Mouse (Mus musculus) liver (tissue): Measurements from ENCODE around the gene Sult4a1.

Experiments
- DNase-seq: peaks from one replicate; pipeline ENCODE4 v3.0.0-alpha.2; 2020; ENCODE audit warnings: mixed read lengths

Sult4a1 gene

DNA sequence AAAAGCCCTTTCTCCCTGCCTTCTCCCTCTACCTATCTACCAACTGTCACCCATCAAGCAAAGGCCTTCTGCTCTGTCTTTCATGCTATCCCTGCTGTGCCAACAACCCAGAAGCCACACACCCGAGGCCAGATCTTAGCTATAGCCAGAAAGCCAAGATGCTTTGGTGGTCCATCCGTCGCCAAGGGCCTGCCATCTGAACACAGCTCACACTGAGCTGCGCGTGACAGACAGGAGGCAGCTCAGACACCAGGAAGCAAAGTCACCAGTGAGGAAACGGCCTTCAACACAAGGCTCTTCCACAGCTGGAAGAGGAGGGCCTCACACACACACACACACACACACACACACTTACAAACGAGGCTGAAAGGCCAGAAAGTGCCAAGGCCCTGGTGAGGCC is 10.6 kb downstream of the Sult4a1 start:
- no peak for DNase-seq

DNA sequence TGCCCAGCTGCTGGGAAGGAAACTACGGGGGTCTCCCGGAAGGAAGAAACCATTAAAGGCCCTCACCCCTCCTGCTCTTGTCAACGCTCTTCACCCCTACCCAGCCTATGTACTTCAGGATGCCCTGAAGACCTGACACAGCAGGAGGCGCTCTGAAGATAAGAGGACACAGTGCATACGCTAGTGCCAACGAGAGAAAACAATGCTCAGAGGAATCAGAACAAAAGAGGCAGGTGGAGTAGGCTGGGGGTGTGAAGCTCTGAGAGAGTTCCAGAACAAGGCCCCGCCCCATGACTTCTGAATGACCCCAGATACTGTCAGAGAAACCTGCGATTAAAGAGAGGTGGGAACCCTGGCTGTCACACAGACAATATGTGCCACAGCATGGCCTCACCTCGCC is 18.8 kb downstream of the Sult4a1 start:
- no peak for DNase-seq

DNA sequence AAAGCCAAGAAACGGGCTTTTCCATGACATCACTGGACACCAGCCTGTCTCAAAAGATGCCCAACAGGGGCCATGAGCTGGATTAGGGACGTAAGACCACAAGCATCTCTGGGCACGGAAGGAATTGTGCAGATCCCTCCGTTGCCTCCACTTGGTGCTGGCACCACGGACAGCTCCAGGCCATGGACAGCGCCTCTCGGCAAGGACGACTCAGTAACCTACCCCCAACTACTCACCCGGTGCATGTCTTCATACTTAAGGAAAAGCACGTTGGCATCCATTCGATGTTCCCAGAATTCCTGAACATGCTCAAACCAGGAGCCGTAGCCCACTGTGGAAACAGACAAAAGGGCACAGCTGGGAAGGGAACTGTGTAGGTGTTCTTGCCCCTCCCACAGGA is 19.2 kb downstream of the Sult4a1 start:
- DNase-seq: peak; percentile 17

DNA sequence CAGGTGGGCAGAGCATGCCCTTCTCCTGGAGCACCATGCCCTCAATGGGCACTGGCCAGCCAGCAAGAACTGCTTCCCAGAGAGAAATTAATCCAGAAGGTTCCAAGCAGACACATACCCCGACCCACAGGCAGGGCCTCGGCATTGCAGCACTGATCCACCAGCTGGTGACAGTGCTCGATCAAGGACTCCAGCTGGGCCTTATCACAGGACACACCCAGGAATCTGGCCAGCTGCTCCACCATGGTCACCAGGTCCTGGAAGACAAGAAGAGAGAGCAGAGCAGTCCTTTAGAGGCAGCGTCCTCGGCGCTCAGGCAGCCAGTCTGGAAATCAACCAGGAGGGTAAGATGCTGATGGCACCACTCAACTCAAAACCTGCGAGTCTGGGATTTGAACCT is 25.5 kb downstream of the Sult4a1 start:
- no peak for DNase-seq

DNA sequence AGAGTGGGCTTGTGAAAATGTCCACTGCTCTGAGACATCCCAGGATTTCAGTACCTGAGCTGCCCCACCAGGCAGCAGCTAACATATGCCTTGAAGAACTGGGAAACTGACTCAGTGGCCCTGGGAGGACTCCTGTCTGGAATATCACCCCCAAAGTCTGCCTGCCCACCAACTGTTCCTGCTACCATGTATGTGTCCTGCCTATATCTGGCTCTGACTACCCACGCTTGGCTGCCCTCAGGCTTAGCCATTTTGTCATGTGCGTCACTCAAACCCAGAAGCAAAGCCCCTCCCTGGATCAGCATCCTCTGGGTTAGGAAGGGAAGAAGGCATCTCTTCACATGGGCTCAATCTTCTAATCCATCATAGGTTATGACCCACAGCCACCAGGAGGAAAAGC is 26.0 kb downstream of the Sult4a1 start:
- no peak for DNase-seq

DNA sequence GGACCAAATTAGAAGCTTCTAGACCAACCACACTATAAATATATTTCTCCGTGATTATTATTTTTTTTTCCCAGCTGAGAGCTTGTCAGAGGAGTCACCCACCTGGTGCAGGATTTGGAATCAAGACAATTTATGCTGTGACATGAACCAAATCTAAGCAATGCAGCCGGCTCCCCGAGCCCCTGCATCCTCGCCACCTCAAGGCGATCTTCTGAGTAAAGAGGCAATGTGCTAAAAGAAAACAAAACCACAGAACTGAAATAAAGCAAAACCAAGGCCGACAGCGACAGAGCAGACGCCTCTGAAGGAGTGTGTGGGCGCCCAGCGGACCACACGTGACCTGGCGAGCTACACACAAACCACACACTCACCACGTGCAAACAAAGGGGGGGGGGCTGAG is 26.9 kb downstream of the Sult4a1 start:
- no peak for DNase-seq

DNA sequence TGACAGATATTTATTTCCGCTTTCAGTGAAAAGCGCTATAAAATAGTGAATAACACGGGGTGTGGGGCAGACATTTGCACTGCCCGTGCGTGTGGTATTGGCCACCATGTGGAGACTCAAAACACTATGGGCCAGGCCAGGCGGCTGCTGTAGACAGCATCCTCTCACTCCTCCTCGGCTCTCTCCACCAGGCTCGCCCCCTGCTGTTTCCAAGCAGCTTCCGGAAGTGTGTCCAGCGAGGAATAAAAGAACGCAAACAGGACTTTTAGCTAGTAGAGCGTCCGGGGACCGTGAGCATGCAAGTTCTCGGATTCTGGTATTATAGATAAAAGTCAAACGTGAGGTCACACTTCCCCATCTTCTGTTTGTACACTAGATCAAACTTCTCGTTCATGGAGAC is 28.4 kb downstream of the Sult4a1 start:
- DNase-seq: no peak

DNA sequence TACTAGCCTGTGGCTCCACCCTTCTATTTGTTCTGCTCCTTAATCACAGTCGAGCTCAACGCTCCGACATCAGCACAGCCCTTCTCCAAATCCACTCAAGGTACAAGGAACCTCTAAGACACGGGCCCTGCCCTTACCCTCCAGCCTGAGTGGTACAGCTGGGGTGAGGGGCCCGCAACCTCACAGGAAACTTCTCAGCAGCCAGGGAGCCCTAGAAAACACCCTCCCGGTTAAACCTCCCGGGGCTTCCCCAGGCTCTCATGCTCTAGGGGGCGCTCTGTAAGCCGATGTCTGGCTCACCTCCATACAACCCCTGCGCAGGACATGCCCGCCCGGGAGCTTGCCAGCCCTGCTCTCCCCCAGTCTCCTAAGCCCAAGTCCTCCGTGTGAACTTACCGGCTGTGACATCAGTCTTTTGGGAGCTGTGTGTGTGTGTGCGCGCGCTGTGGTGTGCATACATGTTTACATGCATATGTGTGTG is 30.8 kb downstream of the Sult4a1 start:
- DNase-seq: peak; percentile 10

DNA sequence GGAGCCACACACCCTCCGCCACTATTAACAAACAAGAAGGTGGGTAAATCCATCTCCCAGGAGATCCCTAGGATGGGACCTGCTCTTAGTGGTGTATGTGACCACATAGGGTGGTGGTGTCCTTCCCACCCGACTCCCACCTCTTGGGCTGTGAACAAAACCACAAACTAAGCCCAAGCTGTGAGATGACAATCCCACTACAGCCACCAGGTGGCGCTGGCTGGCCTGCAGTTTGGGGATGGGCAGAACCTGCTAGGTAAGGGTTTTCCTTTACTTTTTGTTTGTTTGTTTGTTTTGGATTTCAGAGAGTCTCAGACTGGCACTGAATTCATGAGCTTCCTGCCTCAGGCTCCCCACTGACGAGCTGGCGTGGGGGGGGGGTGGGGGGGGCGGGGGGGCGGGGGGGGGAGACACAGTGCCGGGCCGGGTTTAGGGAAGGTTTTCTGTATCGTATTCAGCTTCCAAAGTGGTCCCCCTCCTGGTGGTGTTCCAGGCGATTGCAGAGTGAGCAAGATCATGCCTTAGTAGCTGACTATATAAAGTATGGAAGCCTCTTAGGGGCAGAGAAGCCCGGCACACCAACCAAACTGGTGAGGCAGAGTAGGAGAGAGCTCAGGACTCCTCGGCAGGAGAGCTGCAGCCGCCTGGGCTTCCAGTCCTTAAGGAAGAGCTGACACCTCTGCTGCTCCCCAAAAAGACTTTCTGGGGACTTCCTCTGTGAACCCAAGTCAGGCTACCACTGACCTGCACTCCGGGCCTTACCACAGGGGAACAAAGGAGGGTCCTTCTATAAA is 31.4 kb downstream of the Sult4a1 start:
- peak; percentile 60 for DNase-seq

DNA sequence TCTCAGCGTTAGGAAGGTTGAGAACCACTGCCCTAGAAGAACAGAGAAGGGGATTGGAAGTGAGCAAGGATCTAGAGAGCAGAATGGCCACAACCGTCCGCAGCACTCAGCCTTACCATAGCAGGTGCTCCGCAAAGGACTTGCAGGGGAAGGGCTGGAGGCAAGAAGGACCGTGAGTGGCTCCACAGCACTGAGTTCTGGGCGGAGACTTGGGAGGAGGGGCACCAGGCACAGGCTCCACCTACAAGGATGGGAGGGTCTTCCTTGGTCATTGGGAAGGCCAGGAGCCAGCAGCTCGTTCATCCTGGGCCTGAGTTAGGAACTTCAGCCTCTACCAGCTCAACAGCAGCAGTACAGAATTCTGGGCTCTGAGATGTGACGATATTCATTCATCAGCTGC is 32.5 kb downstream of the Sult4a1 start:
- DNase-seq: no peak

DNA sequence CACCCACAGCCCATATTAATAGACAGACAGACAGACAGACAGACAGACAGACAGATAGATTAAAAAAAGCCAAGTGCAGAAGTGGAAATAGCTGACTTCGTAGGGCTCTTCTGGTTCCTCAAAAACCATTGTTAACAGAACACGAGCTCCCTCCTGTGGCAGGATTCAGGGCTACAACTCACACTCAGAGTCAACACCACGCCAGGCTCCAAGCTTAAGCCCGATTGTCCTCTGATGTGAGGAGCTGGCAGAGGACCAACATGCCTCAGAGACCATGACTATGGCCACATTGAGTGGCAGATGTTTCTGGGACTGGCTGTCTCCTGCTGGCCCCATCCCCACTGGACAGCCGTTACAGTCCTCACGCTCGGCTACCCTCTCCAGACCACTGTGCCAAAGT is 33.3 kb downstream of the Sult4a1 start:
- DNase-seq: peak; percentile 41

DNA sequence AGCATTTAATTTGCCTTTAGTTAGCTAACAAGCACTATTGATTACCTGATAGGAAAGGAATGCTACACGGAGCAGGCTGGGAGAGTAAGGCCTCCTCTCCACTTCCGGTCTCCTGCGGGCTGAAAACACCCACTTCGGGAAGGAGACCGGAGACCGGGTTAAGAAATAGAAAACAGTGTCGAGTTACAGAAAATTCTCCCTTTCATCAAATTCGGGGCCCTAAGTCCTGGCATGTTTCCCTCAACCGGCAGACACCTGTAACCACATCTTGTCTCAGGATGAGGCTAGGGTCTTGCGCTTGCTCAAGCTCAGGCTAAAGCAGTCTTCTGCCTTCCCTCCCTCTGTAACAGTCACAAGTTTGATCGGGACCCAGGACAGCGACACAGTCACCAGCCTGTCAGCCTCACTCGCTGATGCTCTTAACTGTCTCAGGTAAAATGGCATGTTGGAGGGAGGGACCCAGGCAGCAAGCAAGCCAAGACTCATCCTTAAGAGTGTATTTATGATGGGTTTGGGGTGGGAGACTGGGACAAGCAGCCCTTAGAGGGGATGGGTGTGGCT is 35.4 kb downstream of the Sult4a1 start:
- no peak for DNase-seq

DNA sequence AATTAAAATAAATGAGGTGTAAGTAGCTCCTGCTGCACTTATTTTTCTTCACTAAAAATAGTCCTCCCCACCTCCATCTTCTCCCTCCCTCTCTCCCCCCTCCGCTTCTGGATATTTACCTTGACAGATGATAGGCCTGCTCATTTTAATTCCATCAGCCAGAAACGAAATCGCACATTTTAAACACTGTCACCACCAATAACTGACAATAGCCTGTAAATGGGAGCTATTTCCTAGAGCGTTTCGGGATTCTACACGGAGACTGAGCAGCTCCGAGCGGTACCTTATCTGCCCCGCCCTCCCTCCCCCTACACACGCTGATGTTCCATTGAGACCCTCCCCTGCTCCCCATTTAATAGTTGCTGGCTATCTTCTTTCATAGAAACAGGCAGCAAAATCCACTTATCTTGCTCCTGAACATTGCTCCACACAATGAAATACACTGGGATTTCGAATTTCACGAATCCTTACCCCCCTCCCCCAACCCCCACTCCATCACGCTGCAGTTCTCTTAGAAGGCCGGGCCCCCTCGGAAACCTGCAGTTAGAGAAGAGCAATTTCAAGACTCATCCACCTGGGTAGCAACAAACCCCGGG is 36.0 kb downstream of the Sult4a1 start:
- DNase-seq: no peak

DNA sequence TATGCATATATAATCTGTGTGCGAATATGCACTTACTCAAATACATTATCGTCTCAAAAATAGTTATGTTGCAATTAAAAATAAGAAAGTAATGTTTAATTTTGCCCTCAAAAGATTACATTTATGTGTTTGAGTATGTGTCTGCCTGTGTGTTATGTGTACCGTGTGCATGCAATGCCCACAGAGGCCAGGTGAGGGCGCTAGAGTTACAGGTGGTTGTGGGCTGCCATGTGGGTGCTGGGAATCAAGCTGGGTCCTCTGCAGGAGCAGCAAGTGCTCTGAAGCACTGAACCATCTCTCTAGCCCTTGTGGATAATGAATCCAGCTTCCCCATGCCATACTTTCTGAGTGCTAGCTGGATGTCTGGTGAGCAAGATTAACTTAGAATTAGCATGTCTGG is 39.9 kb downstream of the Sult4a1 start:
- no peak for DNase-seq

DNA sequence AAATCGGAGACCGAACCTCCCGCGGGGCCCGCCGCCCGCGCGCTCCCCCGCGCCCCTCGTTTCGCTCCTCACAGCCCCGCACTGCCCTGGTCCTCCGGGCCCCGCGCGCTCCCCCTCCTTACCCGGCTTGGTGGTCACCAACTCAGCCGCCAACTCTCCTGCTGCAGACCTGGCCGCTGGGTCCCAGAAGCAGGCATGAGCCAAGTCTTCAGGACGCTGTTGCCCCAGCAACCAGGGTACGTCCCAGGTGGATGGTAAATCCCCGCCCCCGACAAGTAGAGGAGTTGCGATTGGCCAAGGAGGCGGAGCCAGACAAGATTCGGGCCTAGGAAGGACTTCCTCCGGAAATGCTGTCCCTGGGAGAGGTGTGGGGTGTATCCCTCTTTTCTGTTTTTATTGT is 40.4 kb downstream of the Sult4a1 start, which contains the start of gene Efcab6:
Efcab6 (minus strand) TSS at position 240 of the 400 bp plus-strand sequence.
- no peak for DNase-seq

DNA sequence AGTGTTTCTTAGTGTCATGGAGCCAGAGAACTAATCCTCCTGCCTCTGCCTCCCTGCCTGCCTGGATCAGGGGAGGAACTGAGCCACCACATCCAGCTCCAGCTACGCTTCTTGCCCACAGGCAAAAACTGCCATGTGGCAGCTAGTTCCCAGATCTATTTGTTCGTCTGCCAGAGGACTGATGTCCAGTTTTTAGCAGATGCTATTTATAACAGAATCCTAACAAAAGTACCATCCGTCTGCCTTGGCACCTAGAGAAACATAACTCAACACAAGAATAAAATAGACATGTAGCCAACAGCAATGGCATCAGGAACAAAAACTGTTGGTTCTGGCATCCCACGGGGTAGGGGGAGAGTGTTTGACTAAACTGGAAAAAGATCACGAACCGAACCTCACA is 46.7 kb downstream of the Sult4a1 start:
- no peak for DNase-seq

DNA sequence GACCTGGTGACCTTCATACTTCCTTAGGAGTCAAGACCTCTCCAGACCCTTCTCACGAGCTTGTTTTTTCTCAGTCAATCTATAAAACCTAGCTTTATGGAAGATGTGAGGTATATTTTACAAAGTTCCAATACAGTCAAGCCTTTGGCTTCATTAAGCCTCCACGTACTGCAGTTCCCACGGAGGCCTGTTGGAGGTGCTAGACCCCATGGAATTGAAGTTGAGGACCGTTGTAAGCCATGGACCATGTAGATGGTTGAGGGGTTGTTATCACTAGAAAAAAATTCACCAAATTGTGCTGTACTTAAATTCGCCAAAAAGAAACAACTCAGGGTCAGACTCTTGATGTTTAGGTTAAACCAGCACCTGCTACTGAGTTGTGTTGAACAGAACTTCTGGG is 49.5 kb downstream of the Sult4a1 start:
- no peak for DNase-seq

DNA sequence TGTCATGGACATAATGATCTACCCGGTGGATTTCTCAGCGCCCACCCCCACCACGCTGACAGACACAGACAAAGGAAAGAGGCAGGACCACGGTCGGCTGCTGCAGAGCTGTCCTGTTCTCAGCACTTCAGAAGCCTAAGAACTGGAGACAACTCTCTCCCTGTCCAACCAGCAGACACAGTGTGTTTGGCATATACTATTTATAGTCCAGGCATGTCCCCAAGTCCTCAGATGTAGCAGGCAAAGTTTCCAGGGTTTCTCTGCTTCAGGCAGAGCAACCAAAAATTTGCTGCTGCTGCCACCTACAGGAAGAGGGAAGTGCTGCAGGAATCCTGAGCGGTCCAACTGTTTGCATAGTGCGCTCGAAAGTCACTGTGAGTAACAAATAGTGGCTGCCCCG is 51.7 kb downstream of the Sult4a1 start:
- peak; percentile 59 for DNase-seq

DNA sequence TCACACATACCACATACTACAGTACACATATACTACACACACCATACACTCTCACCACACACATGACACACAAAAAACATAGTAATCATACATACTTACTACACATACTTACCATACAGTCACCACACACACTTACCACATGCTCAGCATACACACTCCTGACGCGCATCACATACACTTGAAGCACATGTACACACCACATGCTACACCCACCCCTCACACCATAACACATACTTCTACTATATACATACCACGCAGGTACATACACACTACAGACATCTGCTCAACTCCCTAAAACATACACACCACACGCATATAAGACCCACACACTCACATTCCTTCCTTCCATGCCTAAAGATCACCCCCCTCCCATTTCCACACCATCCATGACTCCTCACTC is 52.3 kb downstream of the Sult4a1 start:
- no peak for DNase-seq

DNA sequence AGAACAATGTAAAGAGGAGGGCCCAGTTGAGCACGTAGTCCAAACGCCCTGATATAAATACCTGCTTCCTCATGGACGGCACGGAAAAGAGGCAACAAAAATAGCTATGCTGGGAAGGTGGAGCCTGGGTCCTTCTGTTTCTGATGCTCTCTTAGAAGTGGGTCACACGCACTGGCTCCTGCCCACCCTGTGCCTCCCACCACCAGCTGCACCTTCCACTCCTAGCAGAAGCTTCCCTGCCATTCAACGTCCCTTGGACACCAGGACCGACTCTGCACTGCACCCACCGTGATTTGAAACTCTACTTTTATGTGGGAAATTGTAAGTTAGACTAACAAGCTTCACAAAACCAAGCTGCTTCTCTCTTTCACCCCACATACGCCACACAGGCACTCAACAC is 53.2 kb downstream of the Sult4a1 start:
- DNase-seq: no peak

DNA sequence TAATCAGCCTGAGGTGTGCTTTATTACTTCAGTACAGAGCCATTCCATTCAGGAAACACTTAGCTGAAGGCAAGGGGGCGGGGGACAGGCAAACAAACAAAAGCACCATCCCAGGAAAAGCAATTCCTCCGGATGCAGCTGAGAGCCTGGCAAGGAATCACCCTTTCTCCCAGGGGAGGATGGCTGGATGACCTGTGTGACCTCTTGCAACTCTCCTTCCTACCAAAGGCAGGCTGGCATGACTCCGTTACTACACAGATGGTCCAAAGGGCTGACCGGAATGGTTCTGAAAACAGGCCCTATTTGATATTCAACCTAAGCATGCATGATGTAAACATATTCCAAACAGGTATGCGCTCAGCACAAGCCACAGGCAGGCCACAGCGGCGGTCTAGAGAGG is 56.0 kb downstream of the Sult4a1 start:
- no peak for DNase-seq

DNA sequence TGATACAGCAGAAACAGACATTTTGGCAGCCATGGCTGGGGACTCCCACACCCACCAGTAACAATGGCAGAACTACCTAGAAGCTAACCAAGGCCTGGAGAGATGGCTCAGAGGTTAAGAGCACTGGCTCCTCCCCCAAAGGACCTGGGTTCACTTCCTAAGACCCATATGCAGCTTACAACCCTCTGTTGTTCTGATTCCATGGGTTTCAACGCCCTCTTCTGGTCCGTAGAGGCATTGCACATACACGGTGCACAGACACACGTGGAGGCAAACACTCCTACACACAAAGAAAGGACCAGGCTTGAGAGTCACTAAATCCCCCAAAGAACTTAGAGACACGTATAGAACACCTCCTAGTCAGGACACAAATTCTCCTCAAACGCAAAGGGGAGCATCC is 60.0 kb downstream of the Sult4a1 start:
- DNase-seq: no peak

DNA sequence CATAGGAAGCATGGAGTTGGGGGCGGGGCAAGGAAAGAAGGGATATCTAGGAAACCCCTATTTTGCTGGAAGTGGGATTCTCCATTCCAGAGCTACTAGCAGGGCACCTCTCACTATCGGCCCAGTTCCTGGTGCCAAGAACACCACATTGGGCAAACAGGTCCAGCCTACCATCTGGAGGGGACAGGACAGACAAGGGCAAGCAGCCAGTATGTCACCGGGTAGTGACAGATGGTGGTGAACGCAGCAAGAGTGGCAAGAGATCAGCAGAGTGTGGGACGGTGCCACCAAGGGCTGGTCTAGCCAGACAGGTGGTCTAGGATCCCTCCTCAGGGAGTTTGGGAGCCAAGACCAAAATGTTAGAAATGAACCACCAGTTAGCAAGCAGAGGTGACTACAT is 68.5 kb downstream of the Sult4a1 start:
- DNase-seq: no peak
